Mouse (Mus musculus): ENCODE measurements around the gene Gtpbp1. TPM values are rescaled to one million over a fixed set of nuclear protein-coding genes. Genes with fewer than 3 reads are reported as not detected.

Gtpbp1 gene
- polyA plus RNA-seq, 1 experiment = 23.6 TPM

DNA sequence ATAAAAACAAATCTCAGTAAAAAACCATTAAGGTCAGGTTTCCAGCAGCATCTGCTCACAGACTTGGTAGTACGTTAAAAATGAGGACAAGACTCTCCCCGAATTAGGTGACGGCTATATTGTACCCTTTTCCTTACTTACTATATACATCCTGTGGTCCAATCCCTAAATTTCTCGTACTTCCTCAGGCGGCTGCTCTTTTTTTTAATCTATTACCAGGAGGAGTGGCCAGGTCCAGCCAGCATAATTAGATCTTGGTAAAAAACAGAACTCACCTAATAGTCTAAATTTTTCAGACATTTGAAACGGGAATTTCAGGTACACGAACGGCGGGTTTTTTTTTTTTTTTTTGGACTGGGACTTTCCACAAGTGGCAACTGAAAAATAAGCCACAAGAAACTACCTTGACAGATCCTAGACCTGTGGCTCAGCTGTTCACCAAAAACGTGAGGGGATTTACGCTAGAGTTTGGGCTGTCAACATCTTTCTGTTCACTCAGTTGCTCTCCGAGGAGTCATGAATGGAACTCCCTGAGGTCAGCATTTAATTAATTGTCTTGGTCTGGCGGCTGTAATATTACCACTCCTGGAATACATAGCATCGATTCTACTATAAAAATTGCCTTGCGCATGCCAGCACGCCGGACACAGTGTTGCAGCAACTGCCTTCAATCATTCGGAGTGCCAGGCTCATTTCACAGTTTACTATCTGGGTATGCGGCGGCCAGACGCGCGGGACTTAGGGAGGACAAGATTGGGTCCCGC, 801 bp upstream of the Gtpbp1 start:
- Histone ChIP-seq H3K4me1 (ENCODE audit: control insufficient read depth) (peaks cover 79% of the 10 kb centered on the region), H3K27me3 (ENCODE audit: control insufficient read depth) (no peaks in the 10 kb centered on the region), H3K36me3 (ENCODE audit: control insufficient read depth) (peaks cover 33% of the 10 kb centered on the region), H3K9me3 (ENCODE audit: control insufficient read depth, low read length) (no peaks in the 10 kb centered on the region), H3K4me3 (replicated peaks) (peak overlapping the region; percentile 89)
- TF ChIP-seq TAL1 (IDR thresholded peaks at IDR 0.05; ENCODE audit: low read length) = no peak
- TF ChIP-seq GATA1 (IDR thresholded peaks at IDR 0.05; ENCODE audit: low read length) = peak; percentile 24; the same call in 1 of the 2 replicates

DNA sequence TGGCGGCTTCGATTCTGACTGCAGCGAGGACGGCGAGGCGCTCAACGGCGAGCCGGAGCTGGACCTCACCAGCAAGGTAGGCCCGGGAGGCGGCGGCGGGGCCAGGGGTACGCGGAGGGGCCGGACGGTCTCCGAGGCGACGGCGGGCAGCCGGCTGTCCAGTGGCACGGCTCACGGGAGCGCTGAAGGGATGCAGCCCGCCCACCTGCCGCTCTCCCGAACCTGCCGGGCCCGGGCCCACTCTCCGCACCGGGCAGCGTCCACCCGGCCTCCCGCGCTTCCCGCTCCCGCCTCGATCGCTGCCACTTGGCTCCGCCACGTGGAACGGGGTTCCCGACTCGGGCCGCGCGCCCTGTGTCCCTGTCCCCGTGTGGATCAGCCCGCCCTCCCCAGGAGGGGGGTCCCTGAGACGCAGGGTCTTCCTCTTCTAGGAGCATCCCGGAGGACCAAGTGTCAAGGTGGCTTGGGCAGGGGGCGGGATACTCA, 421 bp downstream of the Gtpbp1 start:
- Histone ChIP-seq H3K9me3 (ENCODE audit: control insufficient read depth, low read length) (no peaks in the 10 kb centered on the region), H3K36me3 (ENCODE audit: control insufficient read depth) (peaks cover 40% of the 10 kb centered on the region), H3K4me1 (ENCODE audit: control insufficient read depth) (peaks cover 79% of the 10 kb centered on the region), H3K4me3 (replicated peaks) (peak overlapping the region; percentile 89), H3K27me3 (ENCODE audit: control insufficient read depth) (no peaks in the 10 kb centered on the region)
- TF ChIP-seq TAL1 (IDR thresholded peaks at IDR 0.05; ENCODE audit: low read length) (no peak), GATA1 (IDR thresholded peaks at IDR 0.05; ENCODE audit: low read length) (no peak)

DNA sequence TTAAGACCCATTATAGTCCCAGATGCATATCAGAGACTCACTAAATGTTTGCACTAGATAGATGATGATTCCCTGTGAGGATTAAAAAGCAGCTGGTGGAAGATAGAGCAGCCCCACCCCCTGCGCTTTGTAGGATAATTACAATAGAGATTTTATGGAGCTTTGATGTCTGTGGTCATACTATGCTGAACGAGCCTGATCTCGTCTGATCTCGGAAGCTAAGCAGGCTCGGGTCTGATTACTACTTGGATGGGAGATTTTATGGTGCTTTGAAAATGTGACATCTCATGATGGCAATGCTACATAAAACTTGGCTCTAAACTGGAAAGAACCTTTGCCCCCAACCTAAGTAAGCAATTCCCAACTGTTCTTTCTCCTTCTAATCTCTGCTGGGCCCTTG, 1.7 kb downstream of the Gtpbp1 start:
- Histone ChIP-seq H3K36me3 (ENCODE audit: control insufficient read depth) (peaks cover 50% of the 10 kb centered on the region), H3K9me3 (ENCODE audit: control insufficient read depth, low read length) (no peaks in the 10 kb centered on the region), H3K4me3 (replicated peaks) (peak overlapping the region; percentile 89), H3K4me1 (ENCODE audit: control insufficient read depth) (peaks cover 84% of the 10 kb centered on the region), H3K27me3 (ENCODE audit: control insufficient read depth) (no peaks in the 10 kb centered on the region)
- TF ChIP-seq GATA1 (IDR thresholded peaks at IDR 0.05; ENCODE audit: low read length) (no peak), TAL1 (IDR thresholded peaks at IDR 0.05; ENCODE audit: low read length) (no peak)

DNA sequence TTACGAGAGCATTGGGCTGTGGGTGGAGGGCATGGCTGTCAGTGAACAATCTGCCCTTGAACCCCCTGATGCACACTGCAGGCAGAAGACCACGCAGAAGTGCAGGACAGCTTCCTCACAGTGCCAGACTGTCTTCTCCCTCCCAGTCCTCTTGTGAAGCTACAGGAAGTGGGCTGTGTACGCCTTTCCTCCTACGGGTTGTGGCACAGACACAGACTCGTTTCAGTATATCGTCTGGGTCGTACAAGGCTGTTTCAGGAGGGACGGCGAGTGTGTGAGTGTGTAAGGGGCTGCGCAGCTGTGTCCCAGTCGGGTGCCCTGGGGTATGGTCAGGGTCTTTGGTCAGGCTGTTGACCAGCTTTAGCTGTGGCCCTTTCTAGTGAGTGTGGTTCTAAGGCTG, 3.1 kb downstream of the Gtpbp1 start:
- no peaks in the 10 kb centered on the region for H3K27me3 ChIP-seq (ENCODE audit: control insufficient read depth)
- H3K36me3 ChIP-seq (ENCODE audit: control insufficient read depth) = peaks cover 62% of the 10 kb centered on the region
- peaks cover 86% of the 10 kb centered on the region for H3K4me1 ChIP-seq (ENCODE audit: control insufficient read depth)
- TF ChIP-seq TAL1 (IDR thresholded peaks at IDR 0.05; ENCODE audit: low read length) (no peak), GATA1 (IDR thresholded peaks at IDR 0.05; ENCODE audit: low read length) (no peak)
- H3K4me3 ChIP-seq (replicated peaks) = peak overlapping the region; percentile 89
- H3K9me3 ChIP-seq (ENCODE audit: control insufficient read depth, low read length) = no peaks in the 10 kb centered on the region

DNA sequence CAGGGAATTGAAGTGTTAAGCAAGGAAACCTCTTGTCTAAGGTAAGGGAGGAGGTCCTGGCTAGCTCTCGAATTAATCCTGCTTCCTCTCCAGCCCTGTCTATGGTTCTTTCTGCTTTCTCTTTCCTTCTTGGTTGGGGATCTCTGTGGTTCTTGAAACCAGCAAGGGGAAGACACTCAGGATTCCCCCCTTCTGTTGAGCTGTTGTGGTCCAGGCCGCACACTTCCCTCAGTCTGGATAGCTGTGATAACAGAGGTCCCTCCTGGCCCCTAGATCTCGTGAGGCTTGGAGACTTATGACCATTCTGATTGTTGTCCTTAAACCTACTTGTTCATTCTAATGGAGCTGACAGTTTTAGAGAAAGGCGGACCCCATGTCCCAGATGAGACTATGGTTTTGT, 3.9 kb downstream of the Gtpbp1 start:
- Histone ChIP-seq H3K27me3 (ENCODE audit: control insufficient read depth) (no peaks in the 10 kb centered on the region), H3K4me1 (ENCODE audit: control insufficient read depth) (peaks cover 83% of the 10 kb centered on the region), H3K4me3 (replicated peaks) (peak overlapping the region; percentile 89), H3K36me3 (ENCODE audit: control insufficient read depth) (peaks cover 69% of the 10 kb centered on the region), H3K9me3 (ENCODE audit: control insufficient read depth, low read length) (no peaks in the 10 kb centered on the region)
- TF ChIP-seq GATA1 (IDR thresholded peaks at IDR 0.05; ENCODE audit: low read length) (peak; percentile 42), TAL1 (IDR thresholded peaks at IDR 0.05; ENCODE audit: low read length) (peak; percentile 66; the same call in 2 of the 3 replicates)

DNA sequence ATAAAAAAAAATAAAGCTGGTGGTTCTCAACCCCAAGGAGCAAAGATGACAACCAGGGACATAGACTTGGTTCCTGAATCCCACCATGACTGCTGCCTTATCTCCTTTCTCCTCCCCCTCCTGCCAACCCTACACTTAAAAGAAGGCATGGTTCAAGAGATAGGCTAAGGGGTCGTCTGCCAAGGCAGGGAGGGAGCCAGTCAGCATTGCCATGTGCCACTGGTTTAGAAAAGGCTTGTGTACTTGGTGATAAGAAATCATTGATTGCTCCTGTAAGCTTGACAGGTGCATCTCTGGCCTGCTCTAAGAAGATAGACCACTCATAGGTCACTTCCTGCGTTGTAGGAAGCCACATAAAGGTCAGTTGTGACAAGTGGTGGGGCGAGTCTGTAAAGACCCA, 4.9 kb downstream of the Gtpbp1 start:
- peak overlapping the region; percentile 89 for H3K4me3 ChIP-seq (replicated peaks)
- TF ChIP-seq TAL1 (IDR thresholded peaks at IDR 0.05; ENCODE audit: low read length) (peak; percentile 34; the same call in 2 of the 3 replicates), GATA1 (IDR thresholded peaks at IDR 0.05; ENCODE audit: low read length) (no peak)
- no peaks in the 10 kb centered on the region for H3K9me3 ChIP-seq (ENCODE audit: control insufficient read depth, low read length)
- no peaks in the 10 kb centered on the region for H3K27me3 ChIP-seq (ENCODE audit: control insufficient read depth)
- peaks cover 71% of the 10 kb centered on the region for H3K36me3 ChIP-seq (ENCODE audit: control insufficient read depth)
- peaks cover 76% of the 10 kb centered on the region for H3K4me1 ChIP-seq (ENCODE audit: control insufficient read depth)

DNA sequence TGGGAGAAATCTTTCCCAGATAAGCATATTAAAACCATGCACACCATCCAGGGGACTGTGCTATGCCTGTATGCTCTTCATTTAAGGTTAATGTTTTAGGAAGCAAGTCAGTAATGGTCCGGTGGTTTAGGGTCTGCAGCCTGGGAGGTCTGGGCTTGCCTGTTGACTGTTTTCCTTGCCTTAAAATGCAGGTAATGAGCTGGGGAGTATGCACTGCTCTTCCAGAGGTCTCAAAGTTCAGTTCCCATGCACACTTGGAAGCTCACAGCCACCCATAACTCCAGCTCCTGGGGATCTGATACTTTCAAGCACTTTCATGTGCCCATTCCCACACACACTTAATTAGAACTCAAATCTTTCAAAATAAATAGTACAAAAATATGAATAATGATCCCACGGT, 5.9 kb downstream of the Gtpbp1 start:
- Histone ChIP-seq H3K36me3 (ENCODE audit: control insufficient read depth) (peaks cover 71% of the 10 kb centered on the region), H3K4me3 (replicated peaks) (no peak overlapping the region), H3K4me1 (ENCODE audit: control insufficient read depth) (peaks cover 72% of the 10 kb centered on the region), H3K9me3 (ENCODE audit: control insufficient read depth, low read length) (no peaks in the 10 kb centered on the region), H3K27me3 (ENCODE audit: control insufficient read depth) (no peaks in the 10 kb centered on the region)
- TF ChIP-seq TAL1 (IDR thresholded peaks at IDR 0.05; ENCODE audit: low read length) (no peak), GATA1 (IDR thresholded peaks at IDR 0.05; ENCODE audit: low read length) (no peak)

DNA sequence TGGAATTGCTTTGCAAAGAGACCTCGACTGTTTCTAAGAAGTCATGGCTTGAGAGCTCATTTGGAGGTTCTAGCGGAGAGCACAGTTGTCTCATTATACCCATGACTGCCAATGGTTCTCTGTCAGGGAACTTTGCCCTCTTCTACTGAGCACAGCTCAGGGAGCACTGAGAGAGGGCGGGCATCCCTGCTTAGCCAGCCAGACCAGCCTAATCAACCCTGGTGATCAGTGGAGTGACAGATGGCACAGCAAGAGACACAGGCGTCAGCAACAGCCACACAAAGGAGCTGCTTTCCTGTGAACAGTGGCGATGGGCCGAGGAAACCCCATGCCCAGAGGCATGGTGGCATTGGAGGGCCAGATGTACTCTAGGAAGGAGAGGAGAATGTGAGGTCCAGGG, 6.4 kb downstream of the Gtpbp1 start:
- Histone ChIP-seq H3K36me3 (ENCODE audit: control insufficient read depth) (peaks cover 69% of the 10 kb centered on the region), H3K9me3 (ENCODE audit: control insufficient read depth, low read length) (no peaks in the 10 kb centered on the region), H3K4me1 (ENCODE audit: control insufficient read depth) (peaks cover 67% of the 10 kb centered on the region), H3K27me3 (ENCODE audit: control insufficient read depth) (no peaks in the 10 kb centered on the region), H3K4me3 (replicated peaks) (no peak overlapping the region)
- peak; percentile 69; the same call in 1 of the 2 replicates for TF ChIP-seq GATA1 (IDR thresholded peaks at IDR 0.05; ENCODE audit: low read length)
- no peak for TF ChIP-seq TAL1 (IDR thresholded peaks at IDR 0.05; ENCODE audit: low read length)

DNA sequence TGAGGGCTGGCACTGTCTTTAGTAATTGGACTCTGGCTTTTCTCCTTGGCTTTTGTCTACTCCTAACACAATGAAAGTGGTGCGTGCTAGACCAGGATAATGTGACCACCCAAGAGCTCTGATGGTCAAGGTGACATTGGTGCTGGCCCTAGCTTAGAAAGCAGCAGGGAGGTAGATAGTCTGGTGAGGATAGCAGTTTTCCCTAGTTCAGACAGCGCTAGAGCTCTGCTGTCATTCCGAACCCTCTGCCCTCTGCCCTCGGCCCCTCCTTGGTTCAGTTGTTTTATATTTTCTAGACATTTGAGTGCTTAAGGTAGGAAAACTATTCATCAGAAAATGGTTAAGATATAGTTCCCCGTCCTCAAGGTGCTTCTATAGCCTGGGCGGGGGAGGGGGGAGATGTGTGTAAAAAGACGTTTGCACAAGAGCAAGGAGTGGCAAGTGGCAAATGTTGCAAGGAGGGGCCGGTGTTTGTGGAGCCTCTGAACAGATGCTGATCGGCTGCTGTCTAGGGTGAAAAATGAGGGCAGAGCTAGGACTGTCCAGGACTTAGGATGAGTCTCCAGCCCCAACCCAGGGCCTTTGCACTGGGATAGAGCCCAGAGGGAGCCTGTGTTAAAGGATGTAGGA, 7.0 kb downstream of the Gtpbp1 start:
- TF ChIP-seq TAL1 (IDR thresholded peaks at IDR 0.05; ENCODE audit: low read length) = no peak
- no peak for TF ChIP-seq GATA1 (IDR thresholded peaks at IDR 0.05; ENCODE audit: low read length)
- H3K9me3 ChIP-seq (ENCODE audit: control insufficient read depth, low read length) = no peaks in the 10 kb centered on the region
- no peak overlapping the region for H3K4me3 ChIP-seq (replicated peaks)
- H3K27me3 ChIP-seq (ENCODE audit: control insufficient read depth) = no peaks in the 10 kb centered on the region
- H3K4me1 ChIP-seq (ENCODE audit: control insufficient read depth) = peaks cover 61% of the 10 kb centered on the region
- H3K36me3 ChIP-seq (ENCODE audit: control insufficient read depth) = peaks cover 67% of the 10 kb centered on the region

Measured in erythroblast, embryonic 14.5 days (primary cell).